Mouse (Mus musculus) gastrocnemius, postnatal 25 days (tissue): ENCODE measurements around the gene Amhr2. TPM values are rescaled to one million over a fixed set of nuclear protein-coding genes. Genes with fewer than 3 reads are reported as not detected.
A peak's percentile ranks its signal among the peaks of the same experiment; 100 is the strongest.

Experiments used
- DNase-seq: peaks from one replicate; pipeline ENCODE4 v3.0.0; 2022
- long read RNA-seq, 2 experiments: library from polyadenylated mRNA; stranded (forward); transcript quantifications; one replicate each; pipeline ENCODE4 v2.0.0; 2021
- total RNA-seq, 2 experiments: library from RNA; stranded (reverse); gene quantifications; 1 replicate in 1 of 2; 2 replicates in 1 of 2; pipeline ENCODE4 v1.2.3; 2021

Gene Amhr2
- 1 to 10 TPM; 2.8 to 6.3 TPM for total RNA-seq
- long read RNA-seq, experiment 1, partial matches to known transcripts = 13 of 15 reads
- long read RNA-seq, experiment 1, other reads (novel, unspliced or antisense) = 2 of 15 reads
- long read RNA-seq, experiment 2, partial matches to known transcripts = 7 of 8 reads
- long read RNA-seq, experiment 2, other reads (novel, unspliced or antisense) = 1 of 8 reads

DNA sequence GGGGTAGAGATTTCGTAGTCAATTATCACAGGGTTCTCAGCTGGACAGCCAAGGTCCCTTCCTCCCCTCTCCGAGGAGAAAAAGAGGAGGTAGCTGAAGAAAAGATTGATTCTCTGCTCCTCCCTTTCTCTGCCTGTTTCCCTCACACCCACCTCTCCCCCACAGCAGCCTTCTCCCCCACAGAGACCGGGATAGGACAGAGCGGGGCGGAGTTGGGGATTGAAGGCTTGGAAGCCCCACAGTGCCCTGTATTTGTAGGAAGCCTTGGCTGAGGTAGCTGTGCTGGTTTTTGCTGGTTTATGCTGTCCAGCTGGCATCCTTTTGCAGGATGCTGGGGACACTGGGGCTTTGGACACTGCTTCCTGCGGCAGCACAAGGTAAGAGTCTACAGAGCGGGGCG is at the start of gene Amhr2:
Gene Amhr2, plus strand, starts transcription at position 222 of the 400 bp plus-strand sequence.
- no peak for DNase-seq

DNA sequence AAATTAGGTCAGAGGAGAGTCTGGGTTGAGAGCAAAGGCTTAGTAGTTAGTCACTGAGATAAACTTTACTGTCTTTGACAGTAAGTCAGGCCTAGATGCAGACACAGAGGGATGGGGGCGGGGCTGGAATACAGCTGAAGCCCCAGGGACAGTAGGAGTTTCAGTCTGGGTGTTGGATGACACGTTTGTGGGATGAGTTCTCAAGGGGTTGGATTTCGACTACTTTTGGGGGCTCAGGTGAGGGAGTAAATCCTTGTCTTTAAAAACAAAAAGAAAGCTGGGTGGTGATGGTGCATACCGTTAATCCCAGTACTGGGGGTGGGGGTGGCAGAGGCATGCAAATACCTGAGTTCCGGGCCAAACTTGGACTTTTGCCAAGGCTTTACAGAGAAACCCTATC is 46.5 kb upstream of the Amhr2 start:
- DNase-seq = no peak

DNA sequence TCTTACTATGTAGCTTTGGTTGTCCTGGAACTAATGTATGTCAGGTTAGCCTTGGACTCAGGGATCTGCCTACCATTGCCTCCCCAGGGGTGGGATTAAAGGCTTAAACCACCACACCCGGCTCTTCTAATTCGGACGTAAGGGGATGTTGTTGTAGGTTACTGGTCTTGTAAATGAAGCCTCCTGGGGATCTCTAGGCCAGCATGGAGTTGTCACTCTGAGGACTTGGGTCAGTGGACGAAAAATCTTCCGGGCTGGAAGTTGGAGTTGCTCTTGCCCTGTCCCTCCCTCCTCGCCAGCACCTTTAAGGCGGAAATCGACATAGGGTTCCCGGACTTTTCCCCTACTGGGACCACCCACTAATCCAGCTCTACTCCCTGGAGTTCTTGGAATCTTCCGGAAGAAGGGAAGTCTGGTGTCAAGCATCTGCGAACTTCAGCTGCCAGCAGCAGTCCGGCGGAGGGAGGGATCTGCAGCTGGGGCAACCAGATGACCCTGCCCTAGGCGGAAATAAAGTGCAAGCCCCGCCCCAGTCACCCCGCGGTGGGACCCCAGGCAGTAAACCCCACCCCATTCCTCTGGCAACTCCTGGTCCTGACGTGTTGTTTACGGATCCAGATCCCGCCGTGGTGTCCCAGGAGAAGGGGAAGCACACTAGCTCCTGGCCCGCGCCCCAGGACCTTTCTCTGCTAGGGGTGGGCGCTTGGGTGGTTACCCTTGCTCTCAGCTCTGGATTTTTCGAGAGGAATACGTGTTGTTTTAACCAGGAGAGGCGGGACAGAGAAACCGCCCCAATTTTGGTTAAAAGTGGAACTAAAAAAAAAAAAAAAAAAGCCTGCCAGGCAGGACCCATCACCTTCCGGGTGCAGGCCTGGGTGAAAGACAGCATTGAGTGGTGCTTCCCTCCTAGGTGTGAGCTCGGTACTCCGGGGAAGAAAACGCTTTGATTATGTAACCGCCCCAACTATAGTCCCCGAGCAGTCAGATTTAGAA is 45.6 kb upstream of the Amhr2 start:
- DNase-seq = peak; percentile 97

DNA sequence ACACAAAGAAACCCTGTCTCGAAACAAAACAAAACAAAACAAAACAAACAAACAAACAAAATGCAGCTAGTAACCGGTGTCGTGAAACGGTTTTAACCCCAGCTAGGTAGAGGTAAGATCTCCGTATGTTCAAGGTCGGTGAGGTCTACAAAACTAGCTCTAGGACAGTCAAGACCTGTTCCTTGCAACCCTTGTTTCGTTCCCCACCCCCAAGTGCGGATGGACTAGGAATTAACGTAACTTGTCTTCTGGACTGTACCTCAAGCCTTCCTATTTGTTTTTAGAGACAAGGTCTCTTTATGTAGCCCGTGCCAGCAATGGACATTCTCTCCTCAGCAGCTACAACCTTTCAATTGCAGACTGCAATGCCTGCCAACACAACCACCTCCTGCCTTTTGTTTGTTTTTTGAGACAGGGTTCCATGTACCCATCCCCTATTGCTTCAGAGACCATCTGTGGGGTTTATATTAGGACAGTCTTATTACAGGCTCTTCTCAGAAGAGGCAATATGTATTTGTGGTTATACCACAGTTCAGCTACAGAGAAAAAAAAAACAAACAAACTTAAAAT is 44.6 kb upstream of the Amhr2 start:
- DNase-seq = no peak

DNA sequence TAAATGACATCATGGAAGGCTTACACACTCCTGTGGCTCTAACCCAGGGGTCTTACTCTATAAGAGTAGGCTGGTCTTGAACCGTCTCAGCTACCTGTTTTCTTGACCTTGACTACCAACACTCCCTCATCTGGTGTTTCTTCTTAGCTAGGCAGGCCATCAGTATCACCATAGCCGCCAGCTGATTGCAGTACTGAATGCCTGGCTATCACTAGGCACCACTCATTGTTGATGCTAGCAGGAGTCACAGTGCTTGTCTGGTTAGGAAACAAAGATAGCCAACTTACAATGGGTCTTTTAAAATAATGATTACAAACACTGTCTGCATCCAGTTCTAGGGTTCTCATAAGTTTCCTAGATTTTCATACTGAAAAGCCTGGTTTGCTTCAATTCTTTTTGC is 43.9 kb upstream of the Amhr2 start:
- no peak for DNase-seq

DNA sequence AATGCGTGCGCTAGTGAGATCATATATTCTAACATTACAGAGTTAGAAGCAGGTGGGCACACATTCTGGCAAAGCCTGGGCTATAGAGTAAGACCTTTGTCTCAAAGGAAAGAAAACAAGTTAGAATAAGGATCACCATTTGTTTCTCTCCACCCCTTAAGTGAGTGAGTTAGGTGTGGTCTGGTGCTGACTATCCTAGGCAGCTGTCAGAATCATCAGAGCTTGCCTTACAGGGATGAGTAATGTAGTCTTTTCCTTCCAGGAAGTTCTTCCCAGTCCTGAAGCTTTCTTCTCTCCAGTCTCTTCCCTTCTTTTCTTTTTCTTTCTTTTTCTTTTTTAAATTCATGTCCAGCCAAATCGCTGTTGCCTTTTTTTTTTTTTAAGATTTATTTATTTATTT is 43.0 kb upstream of the Amhr2 start:
- DNase-seq = no peak

DNA sequence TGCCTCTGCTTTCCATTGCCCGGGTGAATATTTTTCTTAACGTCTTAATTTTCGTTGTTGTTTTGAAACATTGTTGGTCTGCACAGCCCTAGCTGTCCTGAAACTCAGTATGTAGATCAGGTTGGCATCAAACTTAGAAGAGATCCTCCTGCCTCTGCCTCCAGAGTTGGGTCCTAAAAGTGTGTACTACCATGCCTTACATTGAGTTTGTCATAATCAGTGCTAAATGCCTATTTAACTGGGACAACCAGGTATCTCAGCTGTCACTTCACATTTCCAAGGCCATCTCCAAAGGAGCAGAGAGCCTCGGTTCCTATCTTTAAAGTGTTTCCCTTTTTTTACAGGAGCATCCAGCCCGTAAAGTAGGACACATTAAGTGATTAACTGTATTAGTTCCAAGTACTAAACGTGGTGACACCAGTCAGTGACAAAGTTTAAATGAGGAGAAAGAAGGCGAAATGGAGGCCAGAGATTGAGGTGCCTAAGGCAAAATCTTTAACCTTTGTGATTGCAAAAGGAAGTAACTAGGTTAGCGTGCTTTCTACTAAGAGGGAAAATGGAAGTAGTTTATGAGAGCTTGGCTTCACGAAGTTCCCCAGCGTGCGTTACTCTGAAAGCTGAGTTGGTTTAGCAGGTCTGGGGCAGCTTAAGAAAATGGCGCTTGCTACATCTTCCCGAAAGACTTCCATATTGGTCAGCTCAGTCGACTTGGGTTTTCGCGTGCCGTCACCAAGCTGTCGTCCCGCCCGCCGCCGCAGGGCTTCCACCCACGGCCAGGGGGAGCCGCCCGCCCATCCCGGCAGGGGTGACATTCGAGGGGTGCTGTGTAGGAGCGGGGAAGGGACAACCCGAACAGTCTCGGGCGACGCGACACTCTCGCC is 40.3 kb upstream of the Amhr2 start:
- no peak for DNase-seq

DNA sequence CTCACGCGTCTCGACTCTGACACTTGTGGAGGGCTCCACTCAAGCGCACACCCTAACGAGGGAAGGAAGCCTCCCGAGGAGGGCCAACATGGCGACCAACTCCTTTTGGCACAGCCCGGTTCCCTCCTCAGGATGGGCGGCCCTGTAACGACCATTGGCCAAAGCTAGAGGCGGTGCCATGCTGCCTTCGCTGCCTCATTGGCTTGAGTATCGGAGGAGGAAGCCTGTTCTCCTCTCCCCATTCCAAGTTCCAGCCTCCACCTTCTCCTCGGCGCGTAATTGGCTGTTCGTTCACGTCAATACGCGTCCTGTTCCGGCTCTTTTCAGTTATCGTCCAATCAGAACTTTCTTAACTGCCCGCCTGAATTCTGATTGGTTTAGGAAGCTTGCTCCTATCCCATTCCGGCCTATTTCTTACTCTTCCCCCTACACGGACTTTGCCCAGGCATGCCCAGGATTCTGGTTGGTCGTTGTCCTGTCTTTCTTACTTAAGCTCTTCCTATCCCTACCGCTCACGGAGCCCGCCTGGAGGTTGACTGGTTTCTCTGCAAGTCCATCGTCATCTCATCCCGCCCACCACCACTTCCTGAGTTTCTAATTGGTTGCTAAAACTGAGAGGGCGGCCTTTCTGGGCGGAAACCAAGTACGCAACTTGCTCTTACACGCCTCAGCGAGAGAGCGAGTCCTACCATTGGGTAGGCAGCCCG is 39.5 kb upstream of the Amhr2 start, which contains the start of gene Sp1:
Gene Sp1, plus strand, starts transcription at position 655 of the 707 bp plus-strand sequence.
- DNase-seq = peak; percentile 100

DNA sequence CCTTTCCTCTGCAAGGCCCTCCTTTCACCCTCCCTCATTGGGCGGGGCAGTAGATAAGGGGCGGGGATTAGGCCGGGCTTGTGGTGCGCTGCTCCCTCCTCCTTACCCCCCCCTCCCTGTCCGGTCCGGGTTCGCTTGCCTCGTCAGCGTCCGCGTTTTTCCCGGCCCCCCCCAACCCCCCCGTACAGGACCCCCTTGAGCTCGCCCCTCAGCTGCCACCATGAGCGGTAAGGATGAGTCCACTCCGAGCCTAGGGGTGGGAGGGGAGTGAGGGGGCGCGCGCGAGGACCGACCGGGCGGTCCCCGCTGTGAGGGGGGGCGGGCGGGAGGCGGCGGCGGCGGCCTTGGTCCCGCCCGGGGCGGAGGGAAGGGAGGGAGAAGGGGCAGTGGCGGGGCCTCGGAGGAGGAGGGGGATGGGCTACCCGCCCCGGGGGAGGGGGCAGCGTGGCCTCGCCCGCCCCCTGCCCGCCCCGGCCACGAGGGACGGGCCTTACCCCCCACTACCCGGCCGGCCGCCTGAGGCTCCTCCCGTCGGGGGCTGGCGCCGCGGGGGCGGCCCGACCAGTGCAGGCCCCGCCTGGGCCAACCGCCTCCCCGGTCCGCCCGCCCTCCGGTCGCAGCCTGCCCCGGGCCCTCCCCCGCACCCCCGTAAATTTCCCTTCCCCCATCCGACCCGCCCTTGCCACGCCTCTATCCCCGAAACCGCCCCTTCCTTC is 38.8 kb upstream of the Amhr2 start:
- DNase-seq = peak; percentile 93

DNA sequence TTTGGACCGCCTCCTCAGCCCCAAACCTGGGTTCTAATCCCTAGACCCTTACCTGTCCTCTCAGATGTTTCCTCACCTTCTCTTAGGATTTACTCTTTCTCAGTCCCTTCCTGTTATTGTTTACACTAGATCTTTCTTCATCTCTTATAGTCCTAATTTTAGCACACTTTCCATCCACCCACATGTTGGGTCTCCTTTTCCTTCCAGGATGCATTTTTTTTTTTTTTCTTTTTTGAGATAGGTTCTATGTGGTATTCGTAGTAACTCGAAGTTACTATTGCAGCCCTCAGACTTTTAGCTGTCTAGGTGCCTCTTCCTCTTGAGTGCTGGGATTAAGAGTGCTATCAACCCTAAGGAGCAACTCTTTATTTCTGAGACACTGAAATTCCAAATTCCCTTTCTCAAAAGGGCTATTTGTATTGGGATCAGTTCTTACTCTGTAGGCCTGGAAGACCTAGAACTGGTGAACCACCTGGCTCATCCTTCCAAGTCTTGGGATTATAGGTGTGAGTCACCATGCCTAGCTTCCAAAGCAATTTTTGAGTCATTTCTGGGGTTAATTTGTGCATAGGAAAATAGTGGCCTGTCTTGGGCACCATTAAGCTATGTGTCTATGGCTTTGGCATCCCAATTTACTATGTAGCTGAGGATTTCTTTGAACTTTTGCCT is 38.1 kb upstream of the Amhr2 start:
- no peak for DNase-seq

DNA sequence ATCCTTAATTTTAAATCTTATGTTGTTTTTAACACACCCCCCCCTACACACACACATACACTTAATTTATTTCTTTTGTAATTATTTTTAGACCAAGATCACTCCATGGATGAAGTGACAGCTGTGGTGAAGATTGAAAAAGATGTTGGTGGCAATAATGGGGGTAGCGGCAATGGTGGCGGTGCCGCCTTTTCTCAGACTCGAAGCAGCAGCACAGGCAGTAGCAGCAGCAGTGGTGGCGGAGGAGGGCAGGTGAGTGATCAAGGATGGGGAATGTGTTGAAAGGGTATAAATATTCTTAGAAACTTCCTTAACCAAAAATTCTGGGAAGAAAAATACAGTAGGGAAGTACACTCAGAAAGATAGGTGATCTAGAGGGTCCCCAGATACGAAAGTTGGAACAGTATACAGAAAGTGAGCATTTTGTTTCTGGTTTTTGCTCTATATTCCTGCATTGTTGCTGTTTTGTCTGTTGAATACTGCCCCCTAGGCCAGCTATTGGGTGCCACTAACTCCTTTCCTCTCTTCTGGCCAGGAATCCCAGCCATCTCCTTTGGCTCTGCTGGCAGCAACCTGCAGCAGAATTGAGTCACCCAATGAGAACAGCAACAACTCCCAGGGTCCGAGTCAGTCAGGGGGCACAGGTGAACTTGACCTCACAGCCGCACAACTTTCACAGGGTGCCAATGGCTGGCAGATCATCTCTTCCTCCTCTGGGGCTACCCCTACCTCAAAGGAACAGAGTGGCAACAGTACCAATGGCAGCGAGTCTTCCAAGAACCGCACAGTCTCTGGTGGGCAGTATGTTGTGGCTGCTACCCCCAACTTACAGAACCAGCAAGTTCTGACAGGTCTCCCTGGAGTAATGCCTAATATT is 37.2 kb upstream of the Amhr2 start:
- DNase-seq = no peak

DNA sequence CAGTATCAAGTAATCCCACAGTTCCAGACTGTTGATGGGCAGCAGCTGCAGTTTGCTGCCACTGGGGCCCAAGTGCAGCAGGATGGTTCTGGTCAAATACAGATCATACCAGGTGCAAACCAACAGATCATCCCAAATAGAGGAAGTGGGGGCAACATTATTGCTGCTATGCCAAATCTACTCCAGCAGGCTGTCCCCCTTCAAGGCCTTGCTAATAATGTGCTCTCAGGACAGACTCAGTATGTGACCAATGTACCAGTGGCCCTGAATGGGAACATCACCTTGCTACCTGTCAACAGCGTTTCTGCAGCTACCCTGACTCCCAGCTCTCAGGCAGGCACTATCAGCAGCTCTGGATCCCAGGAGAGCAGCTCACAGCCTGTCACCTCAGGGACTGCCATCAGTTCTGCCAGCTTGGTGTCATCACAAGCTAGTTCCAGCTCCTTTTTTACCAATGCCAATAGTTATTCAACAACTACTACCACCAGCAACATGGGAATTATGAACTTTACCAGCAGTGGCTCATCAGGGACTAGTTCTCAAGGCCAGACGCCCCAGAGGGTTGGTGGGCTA is 36.5 kb upstream of the Amhr2 start:
- DNase-seq = no peak

DNA sequence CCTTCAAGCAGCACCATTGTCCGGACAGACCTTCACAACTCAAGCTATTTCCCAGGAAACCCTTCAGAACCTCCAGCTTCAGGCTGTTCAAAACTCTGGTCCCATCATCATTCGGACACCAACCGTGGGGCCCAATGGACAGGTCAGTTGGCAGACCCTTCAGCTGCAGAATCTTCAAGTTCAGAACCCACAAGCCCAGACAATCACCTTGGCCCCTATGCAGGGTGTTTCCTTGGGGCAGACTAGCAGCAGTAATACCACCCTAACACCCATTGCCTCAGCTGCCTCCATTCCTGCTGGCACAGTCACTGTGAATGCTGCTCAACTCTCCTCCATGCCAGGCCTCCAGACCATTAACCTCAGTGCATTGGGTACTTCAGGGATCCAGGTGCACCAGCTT is 35.9 kb upstream of the Amhr2 start:
- DNase-seq = no peak

DNA sequence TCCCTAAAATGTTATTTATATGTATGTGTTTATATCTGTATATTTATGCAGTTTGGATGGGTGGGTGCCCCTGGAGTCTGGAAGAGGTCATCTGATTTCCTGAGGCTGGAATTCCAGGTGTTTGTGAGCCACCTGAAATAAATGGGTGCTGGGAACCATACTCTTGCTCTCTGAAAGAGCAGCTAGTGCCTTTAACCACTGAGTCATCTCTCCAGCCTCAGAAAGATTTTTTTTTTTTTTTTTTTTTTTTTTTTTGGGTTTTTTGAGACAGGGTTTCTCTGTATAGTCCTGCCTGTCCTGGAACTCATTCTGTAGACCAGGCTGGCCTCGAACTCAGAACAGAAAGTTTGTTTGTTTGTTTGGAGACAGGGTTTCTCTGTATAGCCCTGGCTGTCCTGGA is 34.1 kb upstream of the Amhr2 start:
- no peak for DNase-seq

DNA sequence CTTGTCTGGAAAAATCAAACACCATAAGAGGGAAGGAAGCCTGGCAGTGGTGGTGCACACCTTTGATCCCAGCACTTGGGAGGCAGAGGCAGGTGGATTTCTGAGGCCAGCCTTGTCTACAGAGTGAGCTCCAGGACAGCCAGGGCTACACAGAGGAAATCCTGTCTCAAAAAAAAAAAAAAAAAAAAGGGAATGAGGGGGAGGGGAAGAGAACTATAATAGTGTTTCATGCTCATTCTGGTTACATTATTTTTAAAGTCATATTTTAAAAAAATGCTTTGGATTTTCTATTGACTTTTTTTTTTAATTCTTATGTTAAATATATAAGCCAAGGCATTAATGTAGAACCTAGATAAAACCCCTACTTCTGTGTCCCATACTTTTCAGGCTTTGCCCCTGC is 31.5 kb upstream of the Amhr2 start:
- no peak for DNase-seq

DNA sequence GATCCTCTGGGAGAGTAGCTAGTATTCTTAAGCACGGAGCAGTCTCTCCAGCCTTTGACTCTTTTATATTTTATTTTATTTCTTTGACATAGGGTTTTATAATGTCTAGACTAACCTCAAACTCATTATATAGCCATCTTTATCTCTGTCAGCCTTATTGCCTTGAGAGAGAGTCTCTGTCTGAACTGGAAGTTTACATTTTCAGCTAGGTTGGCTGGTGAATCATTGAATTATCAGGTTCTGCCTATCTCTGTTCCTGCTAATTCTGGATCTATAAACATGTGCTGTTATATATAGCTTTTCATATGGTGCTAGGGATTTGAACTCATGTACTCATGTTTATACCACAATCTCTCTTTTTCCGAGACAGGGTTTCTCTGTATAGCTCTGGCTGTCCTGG is 27.6 kb upstream of the Amhr2 start:
- DNase-seq = no peak

DNA sequence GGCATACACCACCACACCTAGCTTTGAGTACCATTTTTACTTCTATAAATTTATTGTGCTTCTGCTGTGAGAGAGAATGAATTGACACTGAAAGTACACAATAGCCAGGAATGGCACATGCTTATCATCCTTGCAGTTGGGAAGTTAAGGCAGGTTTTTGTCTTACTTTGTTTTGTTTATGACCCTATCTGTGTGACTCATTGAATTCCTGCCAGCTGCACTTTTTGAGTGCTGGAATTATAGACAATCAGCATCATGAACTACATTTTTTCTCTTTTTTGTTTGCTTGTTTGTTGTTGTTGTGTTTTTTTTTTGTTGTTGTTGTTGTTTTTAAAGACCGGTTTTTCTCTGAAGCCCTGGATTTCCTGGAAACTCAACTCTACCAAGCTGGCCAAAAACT is 24.2 kb upstream of the Amhr2 start:
- DNase-seq = no peak

DNA sequence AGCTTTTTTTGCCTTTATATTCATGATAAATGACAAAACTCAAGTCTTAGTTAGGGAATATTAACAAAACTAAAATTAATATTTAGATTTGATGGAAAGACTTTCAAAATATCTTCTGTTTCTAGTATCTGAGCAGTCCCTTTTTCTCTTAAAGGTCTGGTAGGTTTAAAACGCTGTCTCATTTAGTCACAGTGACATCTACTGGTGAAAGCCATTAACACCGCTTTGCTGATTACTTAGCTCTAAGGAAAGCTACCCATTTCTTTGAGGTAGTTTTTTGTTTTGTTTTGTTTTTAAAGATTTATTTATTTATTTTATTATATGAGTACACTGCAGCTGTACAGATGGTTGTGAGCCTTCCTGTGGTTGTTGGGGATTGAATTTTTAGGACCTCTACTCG is 23.7 kb upstream of the Amhr2 start:
- DNase-seq = no peak
